Mouse (Mus musculus): ENCODE results near the gene Dut. TPM values are rescaled to one million over a fixed set of nuclear protein-coding genes. Genes with fewer than 3 reads are reported as not detected.

Gene Dut
- 20.4 and 21.5 TPM in 2 replicates for polyA plus RNA-seq (2012; rRNA removed)

DNA sequence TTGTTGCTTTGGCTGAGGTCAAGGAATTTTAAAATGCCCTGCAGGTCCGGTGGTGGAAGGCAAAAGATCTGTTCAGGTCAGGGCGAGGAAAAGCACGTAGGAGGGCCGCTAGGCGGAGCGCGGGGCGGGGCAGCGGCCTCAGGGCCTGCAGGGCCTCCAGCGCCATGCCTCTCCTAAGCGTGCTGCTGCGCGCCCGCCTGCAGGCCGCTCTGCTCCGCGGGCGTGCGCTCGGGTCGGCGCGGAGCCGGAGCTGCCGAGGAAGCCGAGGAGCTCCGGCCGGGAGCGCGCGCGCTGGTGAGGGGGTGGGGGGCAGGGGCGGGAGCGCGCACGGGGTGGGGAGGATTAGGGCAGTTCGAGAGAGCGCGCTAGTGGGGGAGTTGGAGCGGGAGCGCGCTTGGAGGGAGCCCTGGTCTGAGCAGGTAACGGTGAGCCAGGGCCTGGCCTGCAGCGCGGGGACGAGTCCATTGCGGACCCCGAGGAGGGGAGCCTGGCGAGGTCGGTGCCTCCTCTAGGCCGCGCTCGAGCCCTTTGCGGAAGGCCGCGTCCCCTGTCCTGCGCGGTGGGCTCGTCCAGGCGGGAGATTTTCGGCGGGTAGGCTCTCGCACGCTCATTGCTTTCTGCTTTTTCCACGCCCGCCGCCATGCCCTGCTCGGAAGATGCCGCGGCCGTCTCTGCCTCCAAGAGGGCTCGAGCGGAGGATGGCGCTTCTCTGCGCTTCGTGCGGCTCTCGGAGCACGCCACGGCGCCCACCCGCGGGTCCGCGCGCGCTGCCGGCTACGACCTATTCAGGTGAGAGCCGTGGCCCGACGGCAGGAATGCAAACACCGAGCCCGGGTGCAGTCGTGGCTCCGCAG, at the start of gene Dut:
Gene Dut, plus strand, starts transcription at position 83 of the 854 bp plus-strand sequence.
- peak; percentile 64 for DNase-seq (ENCODE audit: low read depth, low spot score)
- WGBS = under 1% methylated on average over 96 of the region's 96 CpGs

DNA sequence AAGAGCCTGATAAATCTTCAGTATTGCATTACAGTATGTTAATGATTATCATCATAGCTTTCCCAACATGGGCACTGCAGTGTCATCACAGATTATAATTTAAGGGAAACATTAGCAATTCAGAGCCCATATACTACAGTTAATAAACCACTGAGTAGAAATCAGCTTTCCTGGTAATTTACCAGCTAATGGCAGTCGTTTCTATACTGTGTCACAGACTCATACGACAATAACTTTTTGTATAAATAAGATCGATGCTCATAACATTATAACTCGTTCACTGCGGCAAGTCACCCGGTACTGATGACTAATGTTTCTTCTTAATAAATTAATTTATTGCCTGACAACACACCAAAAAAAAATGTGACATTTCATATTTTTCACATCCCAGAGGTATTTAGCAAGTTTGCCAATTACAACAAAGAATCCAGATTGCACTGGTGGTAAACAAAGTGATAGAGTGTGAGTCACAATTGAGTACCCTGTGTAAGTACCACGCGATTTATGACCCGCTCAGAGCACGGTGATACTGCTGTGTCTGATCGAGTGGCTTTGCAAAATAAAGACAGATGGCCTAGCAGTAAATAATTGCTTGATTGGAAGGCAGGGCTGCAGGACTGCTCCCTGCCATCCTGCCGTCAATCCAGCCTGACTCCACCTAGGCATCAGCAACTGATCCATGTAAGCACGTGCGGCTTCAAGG, 37.9 kb upstream of the Dut start:
- WGBS = 63% methylated on average over 14 of the region's 14 CpGs
- DNase-seq (ENCODE audit: low read depth, low spot score) = no peak

DNA sequence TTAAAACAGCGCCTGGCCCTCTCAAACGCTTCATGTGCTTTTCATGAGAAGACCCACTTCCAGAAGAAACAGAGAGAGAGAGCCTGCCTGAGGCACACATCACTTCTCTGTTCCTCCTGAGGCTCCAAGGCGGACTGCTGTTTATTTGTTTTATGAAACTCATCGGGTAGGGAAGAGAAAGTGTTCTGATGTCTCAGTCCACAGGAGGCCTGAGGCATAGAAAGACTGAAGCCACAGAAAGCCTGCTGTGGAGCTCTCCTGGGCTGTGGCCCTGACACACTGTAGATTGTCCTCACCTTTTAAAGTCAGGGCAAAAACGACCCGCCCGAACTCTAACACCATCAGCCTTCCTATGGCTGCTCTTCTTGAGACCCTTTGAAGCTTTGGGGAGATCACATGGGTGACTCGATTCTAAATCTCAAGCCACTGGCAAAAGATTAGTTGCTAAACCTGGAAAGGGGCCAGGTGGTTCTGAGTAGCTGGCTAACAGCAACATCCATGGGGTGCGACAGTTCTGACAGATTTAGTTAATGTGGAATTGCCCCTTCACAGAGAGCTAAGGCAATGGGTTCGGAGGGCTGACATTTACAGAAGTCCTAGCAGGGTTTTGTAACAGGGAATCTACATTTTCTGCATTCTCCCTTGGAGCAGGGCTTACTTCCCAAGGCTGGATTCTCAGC, 35.0 kb upstream of the Dut start:
- 56% methylated on average over 10 of the region's 10 CpGs for WGBS
- DNase-seq (ENCODE audit: low read depth, low spot score) = no peak

DNA sequence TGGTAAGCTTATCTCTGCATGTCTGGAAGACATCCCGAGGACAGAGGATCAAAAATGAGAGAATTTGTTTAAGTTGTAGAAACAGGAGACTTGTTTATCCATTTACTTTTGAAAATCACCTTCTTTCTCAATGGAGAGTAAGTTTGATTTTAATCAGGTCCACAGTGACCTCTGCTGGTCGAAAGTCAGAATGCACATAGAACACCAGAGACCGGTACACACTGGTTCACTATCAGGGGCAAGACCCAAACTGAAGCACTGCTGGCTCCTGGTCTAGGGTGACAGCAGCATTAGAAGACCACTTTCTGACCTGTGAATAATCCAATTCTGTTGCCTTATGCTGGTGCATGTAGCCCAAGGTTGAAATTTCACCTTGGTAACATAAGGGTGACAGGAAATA, 32.4 kb upstream of the Dut start:
- DNase-seq (ENCODE audit: low read depth, low spot score) = peak; percentile 31

DNA sequence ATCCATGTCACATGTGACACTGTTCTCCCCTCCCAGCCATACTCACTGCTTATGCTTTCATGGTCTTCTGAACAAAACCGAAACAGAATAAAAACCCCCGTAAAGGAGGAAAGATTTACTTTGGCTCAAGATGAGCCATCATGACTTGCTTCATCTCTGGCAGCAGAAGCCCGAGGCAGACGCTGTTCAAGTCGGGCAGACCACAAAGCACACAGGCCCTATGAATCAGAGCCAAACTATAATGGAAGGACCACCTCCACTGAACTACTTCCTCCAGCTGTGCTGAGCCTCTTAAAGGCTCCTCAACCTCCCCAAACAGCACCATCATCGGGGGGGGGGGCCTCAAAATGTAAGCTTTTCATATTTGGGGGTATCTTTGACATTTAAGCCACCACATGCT, 29.7 kb upstream of the Dut start:
- no peak for DNase-seq (ENCODE audit: low read depth, low spot score)
- WGBS = 45% methylated on average over 6 of the region's 6 CpGs

More for the DNA sequence above, 32.4 kb upstream of the Dut start:
- WGBS = 6% methylated on average over 3 of the region's 3 CpGs

DNA sequence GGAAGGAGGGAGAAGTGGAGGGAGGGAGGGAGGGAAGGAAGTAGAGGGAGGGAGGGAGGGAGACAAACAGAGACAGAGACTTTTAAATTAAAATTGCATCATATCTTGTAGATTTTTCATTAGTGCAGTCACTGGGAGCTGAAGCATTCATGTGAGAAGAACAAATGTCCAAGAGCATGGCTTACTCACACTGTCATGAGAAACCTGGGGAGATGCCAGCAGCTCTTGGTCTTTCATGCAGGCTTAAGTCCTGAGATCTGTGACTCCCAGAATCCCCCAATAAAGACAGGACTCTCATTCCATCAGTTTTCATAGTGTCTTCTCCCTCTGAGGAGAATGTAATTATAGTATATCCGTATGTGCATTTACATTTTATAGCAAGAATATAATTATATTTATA, 28.4 kb upstream of the Dut start:
- no peak for DNase-seq (ENCODE audit: low read depth, low spot score)
- WGBS = 83% methylated on average over 1 of the region's 1 CpGs

DNA sequence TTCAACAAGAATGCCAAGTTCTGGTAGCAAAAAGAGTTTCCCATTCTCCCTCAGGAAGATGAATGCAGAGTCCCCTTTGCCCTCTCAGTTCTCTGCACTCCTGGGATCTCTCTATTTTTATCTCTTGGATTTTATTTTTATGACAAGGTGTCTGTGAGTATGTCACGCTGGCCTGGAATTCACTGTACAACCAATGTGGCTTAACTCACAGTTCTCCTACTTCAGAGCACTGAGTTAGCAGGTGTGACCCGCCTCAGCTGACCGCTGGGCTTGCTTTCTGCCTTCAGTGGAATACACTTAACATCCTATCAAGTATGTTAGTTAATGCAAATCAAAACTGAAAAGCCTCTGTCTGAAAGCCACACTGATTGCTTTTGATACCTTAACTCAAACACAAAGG, 27.7 kb upstream of the Dut start:
- 69% methylated on average over 3 of the region's 3 CpGs for WGBS
- no peak for DNase-seq (ENCODE audit: low read depth, low spot score)

DNA sequence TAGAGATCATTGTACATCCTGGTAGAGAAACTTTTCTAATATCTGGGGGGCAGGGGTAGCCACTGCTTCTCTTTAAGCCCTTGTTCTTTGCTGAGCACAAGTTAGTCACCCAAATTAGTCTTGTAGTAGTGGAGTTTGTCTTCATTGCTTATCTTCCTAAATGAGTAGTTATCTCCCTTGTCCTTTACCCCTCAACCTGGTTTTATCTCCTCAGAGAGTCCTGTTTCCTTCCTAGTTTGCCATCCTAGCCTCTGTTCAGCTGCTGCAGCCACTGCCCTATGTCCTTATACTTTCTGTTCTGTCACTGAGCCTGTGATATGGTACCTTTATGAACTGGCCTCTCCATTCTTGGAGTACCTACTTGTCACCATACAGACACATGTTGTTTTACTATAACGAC, 25.3 kb upstream of the Dut start:
- DNase-seq (ENCODE audit: low read depth, low spot score) = no peak
- 89% methylated on average over 1 of the region's 1 CpGs for WGBS

DNA sequence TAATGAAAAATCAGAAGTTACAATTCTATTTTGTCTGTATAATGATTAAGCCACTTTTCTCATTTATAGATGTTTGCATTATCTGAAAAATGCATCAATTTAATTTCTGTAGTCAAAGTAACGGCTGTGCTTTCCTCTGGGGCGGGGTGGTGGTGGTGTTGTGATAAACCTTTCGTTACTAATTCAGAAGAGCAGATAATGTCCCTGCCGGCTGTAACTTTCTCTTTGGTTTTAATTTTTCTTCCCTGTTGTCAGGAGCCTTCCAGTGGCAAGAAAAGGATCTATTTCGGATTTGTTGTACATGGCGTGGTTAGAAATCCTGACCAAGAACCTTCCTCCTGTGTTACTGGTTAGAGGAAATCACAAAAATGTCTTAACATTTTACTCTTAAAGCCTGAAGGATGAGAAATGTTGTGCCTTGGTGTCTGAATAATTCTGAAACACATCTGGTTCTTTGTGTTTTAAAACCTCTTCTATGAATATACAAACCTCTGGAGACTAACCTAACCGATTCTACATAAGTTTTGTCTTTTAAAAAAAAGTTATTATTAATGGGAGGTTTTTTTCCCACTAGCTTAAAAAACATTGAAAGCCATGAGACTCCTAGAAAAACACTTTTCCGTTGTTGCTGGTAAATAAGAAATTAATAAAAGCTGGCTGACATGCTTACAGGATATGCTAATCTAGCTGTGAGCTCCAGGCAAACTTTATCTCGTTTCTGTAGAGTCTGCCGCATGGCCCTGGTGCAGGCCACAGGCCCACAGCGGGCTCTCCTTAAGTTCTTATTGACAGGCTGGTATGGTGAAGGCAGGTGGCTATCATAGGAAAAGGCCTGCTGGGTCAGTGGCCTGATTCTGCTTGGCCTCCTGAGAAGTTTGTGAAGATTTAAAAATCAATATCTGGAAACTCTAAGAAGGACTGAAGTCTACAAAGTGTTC, 18.2 kb upstream of the Dut start:
- DNase-seq (ENCODE audit: low read depth, low spot score) = no peak
- WGBS = 80% methylated on average over 11 of the region's 11 CpGs

DNA sequence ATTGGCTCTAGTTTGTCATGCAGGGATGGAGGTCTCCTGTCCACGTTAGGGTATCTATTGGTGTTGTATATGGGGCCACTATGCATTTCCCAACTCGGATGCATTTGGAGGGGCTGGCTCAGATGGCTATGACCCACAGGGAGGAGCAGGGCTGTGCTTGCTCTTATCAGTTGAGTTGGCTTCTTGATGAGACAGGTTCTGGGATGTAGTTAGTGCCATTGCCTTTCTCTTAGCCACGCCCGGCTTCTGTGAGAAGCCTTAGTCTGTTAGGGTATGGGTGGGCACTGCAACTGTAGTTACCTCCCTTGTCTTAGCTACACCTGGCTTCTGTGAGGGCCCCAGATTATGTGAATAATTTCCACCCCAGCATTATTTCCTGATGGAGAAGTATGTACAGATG, 14.8 kb upstream of the Dut start:
- DNase-seq (ENCODE audit: low read depth, low spot score) = no peak
- WGBS = 84% methylated on average over 4 of the region's 4 CpGs

DNA sequence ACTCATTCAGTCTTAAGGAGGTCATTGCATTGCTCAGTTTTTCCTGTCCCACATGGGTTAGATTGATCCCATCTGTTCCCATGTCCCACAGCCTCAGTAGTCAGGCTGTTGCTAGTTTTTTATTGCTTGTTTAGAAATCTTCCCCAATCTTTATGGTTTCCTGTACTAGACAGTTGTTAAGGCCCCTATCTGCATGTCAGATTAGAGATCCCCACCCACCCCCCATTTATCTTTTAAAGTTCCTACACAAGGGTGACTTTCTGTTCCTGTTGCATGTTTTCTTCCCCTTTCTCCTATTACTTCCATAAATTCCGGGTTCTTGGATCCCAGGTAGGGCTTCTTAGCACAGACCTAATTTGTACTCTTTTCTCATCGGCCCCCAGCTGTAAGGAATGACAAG, 13.5 kb upstream of the Dut start:
- 61% methylated on average over 2 of the region's 2 CpGs for WGBS
- DNase-seq (ENCODE audit: low read depth, low spot score) = no peak

DNA sequence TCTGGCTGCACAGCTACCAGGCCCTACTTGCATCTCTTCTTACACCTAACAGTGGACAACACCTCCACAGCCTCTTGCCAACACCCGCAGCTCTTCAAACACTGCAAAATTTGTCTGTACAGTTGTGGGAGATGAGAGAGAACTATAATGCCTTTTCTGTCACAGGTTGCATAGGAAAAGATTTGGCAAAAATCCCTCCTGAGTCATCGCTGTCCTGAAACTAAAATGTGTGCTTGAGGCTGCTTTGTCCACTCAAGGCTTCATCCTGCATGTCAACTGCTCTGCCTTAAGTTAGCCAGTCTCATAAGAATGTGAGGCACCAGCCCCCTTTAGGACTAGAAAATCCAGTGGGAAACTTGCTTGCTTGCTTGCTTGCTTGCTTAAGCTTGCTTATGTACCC, 12.9 kb upstream of the Dut start:
- no peak for DNase-seq (ENCODE audit: low read depth, low spot score)
- WGBS = 77% methylated on average over 2 of the region's 2 CpGs

DNA sequence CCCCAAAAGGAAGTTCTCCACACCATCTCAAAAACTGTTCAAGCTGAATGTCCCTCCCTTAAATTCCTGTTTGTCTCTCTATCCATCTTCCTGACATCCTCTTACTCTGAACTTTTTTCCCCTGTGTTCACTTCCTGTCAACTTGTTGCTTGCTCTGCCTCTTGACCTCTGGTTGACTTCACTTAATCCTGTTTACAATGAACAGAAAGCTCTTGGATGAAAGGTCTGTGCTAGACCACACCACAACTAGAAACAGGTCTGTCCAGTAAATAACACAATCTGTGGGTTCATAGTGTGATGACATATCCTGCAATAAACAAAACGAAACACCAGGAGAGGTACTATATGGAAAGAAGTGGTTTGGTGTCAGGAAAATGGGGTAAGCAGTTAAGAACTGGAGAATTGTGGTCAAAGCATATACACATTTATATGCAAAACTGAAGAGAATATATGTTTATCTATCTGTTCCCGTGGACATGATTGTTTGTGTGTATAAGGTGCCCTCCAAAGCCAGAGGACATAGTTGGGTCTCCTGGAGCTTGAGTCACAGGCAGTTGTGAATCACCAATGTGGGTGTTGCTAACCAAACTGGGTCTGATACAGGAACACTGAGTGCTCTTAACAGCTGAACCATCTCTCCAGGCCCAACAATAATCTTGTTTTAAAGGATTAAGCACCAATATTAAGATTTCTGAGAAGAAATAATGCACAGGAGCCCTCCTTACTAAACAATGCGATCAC, 1.3 kb upstream of the Dut start:
- 74% methylated on average over 3 of the region's 3 CpGs for WGBS
- DNase-seq (ENCODE audit: low read depth, low spot score) = no peak

DNA sequence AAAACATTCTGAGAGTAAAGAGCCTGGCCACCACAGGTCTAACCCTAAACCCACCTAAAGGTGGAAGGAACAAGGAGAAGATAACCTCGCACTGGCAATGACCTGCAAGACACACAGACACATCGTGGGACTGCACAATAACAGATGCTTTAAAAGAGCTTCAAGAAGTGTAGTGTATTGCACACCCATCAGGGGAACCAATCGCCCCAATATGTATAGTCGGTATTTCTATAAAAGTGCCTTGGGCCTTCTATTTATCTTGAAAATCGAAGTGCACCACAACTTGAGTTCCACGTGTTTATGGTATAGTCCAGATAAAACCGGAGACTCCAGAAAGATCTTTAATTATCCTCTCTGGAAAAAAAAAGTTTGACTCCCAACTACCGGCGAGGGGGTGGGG, 321 bp upstream of the Dut start:
- no peak for DNase-seq (ENCODE audit: low read depth, low spot score)
- WGBS = 7% methylated on average over 9 of the region's 9 CpGs

DNA sequence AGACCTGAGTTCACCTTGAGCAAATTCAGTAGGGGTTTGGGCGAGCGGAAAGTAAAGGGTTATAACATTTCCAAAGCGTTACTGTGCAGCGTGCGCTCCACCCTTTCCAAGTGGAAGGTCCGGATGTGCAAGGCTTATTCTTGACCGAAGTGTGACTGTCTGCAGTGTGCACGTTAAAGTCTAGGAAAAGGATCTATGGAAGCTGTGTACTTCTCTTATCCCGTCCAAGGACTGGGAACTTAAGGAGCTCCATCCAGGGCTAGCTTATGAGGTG, 909 bp downstream of the Dut start:
- WGBS = under 1% methylated on average over 9 of the region's 9 CpGs
- DNase-seq (ENCODE audit: low read depth, low spot score) = no peak

DNA sequence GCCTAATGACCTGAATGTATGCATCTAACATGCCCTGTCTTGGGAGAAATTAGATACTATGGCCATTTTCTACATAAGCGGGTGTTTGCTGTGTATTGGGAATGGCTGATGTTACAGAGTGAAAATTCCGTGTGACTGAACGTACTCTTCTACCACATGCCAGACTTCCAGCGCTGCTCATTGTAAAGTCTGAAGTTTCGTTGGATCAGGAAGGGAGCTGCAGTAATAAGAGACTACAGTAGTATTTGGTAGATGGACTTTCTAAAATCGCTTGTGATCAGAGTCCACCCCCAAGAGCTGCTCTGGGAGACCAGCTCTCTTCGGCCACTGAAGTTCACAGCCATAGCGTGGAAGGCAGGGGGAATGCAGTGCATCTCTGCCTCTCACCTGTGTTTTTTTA, 1.3 kb downstream of the Dut start:
- DNase-seq (ENCODE audit: low read depth, low spot score) = no peak
- WGBS = 5% methylated on average over 8 of the region's 8 CpGs

DNA sequence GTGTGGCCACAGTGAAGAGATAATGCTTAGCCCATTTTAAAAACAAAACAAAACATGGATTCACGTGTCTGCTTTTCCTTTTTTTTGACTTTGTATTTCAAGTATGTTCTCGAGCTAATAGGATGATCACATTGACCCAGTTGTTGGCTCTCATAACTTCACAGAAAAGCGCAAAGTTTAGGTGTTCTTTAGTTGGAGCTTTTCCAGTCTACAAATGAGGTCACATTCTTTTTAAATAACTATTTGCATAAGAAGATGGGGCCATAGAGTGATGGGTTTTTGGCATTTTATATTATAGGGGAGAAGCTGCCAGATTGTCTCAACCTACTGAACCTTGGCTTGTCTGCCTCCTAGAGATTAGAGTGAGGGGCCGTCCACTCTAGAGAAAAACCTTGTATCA, 2.3 kb downstream of the Dut start:
- 83% methylated on average over 4 of the region's 4 CpGs for WGBS
- DNase-seq (ENCODE audit: low read depth, low spot score) = no peak

DNA sequence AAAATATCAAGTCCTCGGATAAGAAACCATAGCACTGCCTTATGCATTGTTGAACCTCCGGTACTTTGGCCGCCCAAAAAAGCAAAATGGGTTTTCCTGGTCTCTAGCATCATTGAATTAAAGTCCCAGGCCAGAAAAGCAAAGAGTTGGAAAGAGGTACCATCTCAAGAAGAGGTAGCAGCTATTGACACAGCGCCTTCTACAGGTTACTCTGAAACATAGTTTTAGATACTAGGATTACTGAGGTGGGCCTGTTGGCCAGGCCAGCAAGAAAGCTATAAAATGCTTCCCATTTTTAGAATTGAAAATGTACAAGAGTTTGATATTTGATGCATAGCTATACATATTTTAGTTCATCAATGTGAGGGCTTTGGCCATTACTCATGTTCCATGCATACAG, 2.9 kb downstream of the Dut start:
- no peak for DNase-seq (ENCODE audit: low read depth, low spot score)
- 93% methylated on average over 4 of the region's 4 CpGs for WGBS

DNA sequence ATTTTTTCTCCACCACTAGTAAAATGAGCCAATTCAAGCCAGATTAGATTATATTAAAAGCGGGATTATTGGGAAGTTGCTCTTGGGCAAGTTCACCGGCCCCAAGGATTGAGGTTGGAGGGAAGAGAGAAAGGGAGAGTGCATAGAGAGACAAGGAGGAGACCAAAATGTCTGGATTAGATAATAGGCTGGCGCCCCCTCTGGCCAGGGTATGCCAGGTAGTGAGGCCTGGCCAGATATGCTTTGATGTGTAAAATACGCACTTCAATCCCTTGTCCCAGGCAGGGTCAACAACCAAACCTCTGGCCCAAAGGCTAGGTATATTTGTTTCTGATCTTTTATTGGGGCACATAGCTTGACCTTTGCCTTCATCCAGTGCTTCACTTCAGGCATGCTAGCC, 4.8 kb downstream of the Dut start:
- WGBS = 84% methylated on average over 4 of the region's 4 CpGs
- DNase-seq (ENCODE audit: low read depth, low spot score) = no peak
